Mouse (Mus musculus) heart, adult 11 months (tissue): Measurements from ENCODE around the gene Rpa2.

Source experiments
- DNase-seq: peaks from one replicate; pipeline ENCODE4 v3.0.0; 2022

The Rpa2 gene

DNA sequence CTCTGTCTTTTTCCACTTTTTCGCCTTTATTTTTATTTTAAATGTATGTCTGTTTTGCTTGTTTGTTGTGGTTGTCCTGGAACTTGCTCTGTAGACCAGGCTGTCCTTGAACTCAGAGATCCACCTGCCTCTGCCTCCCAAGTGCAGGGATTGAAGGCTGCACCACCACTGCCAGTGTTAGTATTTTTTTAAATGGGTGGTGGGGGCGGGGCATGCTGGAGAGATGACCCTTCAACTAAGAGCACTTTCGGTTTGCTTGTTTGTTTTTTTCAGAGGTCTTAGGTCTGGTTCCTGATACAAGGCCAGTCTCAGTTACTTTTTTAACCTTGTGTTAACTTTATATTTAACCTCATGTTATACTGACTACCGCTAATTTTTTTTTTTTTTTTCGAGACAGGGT is 37.0 kb downstream of the Rpa2 start:
- peak; percentile 85 for DNase-seq

DNA sequence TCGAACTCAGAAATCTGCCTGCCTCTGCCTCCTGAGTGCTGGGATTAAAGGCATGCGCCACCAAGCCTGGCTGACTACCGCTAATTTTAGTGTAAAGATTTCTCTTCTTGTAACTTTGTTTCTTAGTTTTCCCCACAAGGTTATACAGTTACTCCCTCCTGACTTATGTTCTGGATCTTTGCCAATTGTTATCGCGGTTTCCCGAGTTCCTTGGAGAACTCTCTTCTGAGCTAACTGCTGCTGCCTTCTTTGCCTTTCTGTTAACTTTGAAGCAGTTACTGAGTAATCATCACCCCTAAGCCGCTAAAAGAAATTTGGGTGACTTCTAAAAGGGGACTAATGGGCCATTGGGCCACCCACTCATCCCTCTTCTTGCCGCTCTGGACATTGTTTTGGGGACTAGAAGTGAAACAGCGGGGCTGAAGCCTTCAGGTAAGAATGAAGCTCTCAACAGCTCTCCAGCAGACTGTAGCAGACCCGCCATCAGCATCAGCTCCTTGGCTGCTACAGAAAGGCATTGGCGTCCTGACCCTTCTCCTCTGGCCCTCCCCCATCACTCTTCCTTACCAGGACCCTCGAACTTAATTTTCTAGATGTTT is 37.6 kb downstream of the Rpa2 start:
- no peak for DNase-seq

DNA sequence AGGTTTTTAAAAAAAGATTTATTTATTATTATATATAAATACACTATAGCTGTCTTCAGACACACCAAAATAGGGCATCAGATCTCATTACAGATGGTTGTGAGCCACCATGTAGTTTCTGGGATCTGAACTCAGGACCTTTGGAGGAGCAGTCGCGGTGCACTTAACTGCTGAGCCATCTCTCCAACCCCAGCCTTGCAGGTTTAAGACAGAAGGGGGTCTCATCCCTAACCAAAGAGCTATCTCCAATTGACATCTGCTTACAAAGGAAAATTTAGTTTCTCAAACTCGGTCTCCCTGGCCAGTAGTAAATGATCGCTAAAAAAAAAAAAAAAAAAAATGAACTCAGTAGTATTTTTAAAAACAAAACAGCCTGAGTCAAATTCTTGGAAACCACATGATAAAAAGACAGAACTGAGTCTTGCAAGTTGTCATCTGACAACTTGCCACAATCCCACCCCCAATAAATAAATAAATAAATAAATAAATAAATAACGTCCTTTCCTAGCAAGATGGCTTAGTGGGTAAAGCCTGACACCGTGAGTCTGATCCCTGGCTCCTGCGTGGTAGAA is 38.6 kb downstream of the Rpa2 start:
- DNase-seq = no peak

DNA sequence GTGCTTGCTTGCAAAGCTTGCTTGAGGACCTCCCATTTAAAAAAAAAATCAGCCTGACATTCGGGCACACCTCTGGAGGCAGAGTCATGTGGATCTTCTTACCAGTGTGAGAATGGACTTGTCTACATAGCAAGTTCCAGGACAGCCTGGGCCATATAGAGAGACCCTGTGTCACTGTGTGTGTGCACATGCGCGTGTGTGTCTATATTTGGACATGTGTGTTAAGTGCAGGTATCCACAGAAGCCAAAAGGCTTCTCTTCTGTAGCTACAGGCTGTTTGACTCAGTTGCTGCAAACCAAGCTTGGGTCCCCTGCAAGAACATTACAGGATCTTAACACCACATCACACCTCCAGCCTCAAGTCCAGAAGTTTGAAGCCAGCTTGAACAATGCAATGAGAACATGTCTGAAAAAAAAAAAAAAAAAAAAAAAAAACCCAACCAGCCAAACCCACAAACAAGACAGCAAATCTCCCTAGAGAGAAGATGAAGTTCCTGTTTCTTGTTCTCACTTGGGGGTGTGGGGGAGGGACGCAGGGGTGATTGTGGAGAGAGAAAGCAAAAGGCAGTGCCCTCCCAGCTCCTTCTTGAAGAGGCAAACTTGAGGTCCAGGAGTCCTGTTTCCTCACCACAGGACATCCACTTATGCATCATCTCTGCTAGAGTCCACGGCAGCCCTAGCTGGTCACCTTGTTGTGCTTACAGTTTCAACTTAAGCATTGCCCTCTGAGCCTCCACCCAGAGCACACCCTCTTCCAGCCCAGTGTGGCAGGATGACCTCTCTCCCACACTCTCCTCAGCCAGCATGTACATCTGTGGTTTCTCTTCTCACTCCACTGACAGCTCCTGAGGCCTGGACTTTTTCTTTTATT is 39.9 kb downstream of the Rpa2 start:
- DNase-seq = peak; percentile 94

DNA sequence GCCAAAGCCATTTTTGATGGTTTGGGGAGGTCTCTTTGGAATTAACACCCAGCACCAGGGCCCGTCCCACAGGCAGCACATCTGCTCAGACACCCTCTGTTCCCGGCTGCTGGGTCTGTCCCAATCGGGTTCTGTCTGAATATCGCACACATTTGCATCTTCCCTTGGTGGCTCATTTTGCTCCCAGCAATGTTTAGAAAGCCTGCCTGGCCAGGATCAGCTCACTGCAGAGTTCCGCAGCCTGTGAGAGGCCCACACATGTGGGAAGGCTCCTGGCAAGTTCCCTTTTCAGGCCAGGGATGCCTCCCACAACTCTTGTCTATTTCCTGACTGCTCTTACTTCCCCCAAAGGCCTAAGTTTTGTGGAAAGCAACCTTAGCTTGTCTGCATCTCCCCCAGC is 41.5 kb downstream of the Rpa2 start:
- peak; percentile 96 for DNase-seq

DNA sequence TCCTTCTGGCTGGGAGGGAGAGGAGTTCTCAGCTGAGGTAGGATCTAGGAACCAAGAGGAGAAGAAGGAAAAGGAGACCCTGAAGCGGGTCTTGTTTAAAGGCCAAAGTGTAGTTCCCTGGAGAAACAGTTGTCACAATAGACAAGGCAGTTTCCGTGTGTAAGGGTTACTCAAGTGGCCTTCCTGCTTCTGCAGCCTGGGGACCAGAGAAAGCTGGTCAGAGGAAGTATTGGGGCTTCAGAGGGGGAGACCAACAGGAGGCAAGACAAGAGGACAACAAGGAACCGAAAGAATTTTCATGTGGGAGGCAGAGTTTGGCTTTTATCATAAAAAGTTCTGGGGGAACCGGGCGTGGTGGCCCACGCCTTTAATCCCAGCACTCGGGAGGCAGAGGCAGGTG is 48.3 kb downstream of the Rpa2 start:
- peak; percentile 95 for DNase-seq

DNA sequence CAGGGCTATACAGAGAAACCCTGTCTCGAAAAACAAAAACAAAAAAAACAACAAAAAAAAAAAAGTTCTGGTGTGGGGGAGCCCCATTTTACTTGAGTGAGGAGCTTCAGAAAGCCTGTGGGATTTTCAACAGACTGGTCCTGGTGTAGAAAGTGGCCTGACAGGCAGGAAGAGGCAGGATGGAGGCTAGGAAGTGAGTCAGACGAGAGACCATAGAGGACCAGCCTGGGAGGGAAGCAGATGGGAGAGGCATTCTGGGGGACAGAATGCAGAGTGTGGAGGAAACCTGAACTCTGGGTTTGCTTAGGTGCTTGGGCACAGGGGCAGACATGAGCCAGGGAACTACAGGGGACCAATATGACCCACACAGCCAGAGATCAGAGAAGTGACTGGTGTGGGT is 48.7 kb downstream of the Rpa2 start:
- no peak for DNase-seq

DNA sequence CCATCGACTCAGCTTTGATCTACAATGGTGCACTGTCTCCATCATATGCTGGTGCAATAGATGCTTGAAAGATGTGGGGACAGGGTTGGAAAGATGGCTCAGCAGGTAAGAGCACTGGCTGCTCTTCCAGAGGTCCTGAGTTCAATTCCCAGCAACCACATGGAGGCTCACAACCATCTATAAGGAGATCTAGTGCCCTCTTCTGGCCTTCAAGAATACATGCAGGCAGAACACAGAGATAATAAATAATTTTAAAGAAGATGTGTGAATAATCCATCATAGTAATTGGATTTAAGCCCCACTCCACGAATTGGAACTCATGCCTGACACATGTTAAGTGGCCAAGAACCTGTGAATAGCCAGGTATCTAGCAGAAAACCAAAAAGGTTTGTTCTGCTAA is 50.3 kb downstream of the Rpa2 start:
- DNase-seq = no peak

DNA sequence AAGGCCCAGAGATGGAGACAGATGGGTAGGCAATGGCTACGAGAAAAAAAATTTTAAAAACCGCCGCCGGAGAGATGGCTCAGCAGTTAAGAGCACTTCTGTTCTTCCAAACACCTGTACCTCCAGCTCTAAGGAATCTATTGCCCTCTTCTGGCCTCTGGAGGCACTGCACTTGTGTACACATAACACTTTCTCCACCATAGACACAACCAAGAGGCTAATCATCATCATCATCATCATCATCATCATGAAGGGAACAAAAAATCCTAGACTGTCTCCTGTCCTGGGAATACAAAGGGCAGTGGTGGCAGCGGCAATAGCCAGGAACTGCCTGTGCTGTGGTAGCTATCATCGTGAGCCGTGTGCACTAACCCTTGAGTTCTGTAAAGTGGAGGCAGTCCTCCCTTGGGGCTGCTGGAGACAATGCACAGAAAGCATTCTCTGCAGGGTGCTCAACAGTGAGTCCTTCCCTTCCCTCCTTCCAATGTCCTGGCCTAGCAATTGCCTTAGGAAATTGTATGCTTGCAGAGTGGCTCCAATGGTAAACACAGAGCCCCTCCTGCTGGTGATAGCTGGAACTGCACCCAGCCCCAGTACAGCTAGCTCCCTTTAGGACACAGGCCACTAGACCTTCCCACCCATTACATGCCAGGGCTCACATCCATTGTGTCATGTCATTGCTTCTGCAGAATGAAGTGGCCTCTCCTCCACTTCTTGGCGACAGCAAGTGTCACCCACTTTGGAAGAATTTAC is 55.7 kb downstream of the Rpa2 start:
- peak; percentile 96 for DNase-seq
